ENCODE assay signal across 20 mouse cellular contexts in the genomic region with DNA sequence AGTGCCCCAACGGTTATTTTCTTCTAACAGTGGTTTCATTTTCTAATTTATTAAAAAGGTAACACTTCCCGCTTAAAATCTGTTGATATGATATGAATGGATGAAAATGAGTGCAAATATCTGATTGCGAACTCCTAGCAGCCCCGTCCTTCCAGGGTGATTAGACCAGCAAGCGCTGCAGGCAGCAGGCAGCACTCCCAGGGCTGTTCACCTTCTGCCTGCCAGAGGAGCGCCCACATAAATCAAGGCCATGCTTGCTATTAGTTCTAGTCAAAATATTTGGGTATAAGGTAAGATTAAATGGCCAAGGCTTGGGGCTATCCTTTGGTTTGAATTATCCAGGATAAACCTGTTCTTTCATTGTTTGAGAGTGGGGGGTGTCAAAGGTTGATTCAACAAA. TPM values are rescaled to one million over a fixed set of nuclear protein-coding genes. Genes with fewer than 3 reads are reported as not detected.
DNase-seq lines count a peak whose midpoint lies in the region; ATAC-seq and TF ChIP-seq lines count a peak whose summit lies in the region.
"Had no signal": no experiment of that assay in that cellular context is flagged by ENCODE, and none has a peak within 500 bp of the region (broad histone marks: within the 10 kb centered on the region; RNA-seq: fewer than 3 reads in every experiment).

No protein-coding gene starts in this region.

- no peak for TF ChIP-seq CTCF in lung, embryonic 14.5 days (IDR thresholded peaks at IDR 0.05; ENCODE audit: low read depth)
- no peak for TF ChIP-seq CTCF in lung, postnatal 0 days (IDR thresholded peaks at IDR 0.05)

- DNase-seq in adrenal gland, adult (ENCODE audit: inconsistent age in 2 of 2, low spot score in 1 of 2): peak; percentile 27 to 53
- DNase-seq in adrenal gland, postnatal 10 days: no peak
- DNase-seq in lung, embryonic 14.5 days: no peak
- no peak for DNase-seq in lung, postnatal 0 days (ENCODE audit: low spot score)
- DNase-seq in neural tube, embryonic 10.5 days (ENCODE audit: extremely low spot score, low spot score): no peak
- no peak for DNase-seq in liver, embryonic 11.5 days (ENCODE audit: low spot score)
- DNase-seq: adrenal gland, postnatal 25 days; B cell, adult 2 months; cerebellum, adult 18-20 months; cerebellum, adult 9-11 months; cerebellum, postnatal 36 days; gastrocnemius, postnatal 36 days; heart, adult 11 months; heart, postnatal 4 days had no signal

- peaks cover 23% of the 10 kb centered on the region; the same call in 1 of the 2 replicates for H3K27me3 ChIP-seq in lung, embryonic 14.5 days (ENCODE audit: insufficient read depth, low read length)
- H3K27me3 ChIP-seq in lung, postnatal 0 days (replicated peaks; ENCODE audit: insufficient read depth, low read length): no peaks in the 10 kb centered on the region; the same call in 1 of the 2 replicates
- no peaks in the 10 kb centered on the region for H3K27me3 ChIP-seq in neural tube, embryonic 12.5 days (replicated peaks)
- peaks cover 38% of the 10 kb centered on the region for H3K27me3 ChIP-seq in liver, embryonic 11.5 days (replicated peaks; ENCODE audit: control insufficient read depth, insufficient read depth, low read length)

- ATAC-seq in lung, embryonic 14.5 days (ENCODE audit: insufficient read depth): no peak
- ATAC-seq in lung, postnatal 0 days: no peak
- ATAC-seq in neural tube, embryonic 12.5 days (ENCODE audit: low FRiP score, low read depth): no peak
- no peak for ATAC-seq in liver, embryonic 11.5 days (replicated peaks; ENCODE audit: low FRiP score)
- ATAC-seq: CD4-positive, CD25-positive, alpha-beta regulatory T cell, adult 4 months; forebrain, embryonic 14.5 days; hindbrain, embryonic 16.5 days had no signal

- H3K9ac ChIP-seq in lung, embryonic 14.5 days: no peak overlapping the region
- no peak overlapping the region for H3K9ac ChIP-seq in lung, postnatal 0 days (replicated peaks; ENCODE audit: low read depth)
- H3K9ac ChIP-seq in neural tube, embryonic 12.5 days: no peak overlapping the region
- no peak overlapping the region for H3K9ac ChIP-seq in liver, embryonic 11.5 days (ENCODE audit: low read depth, low read length)
- H3K9ac ChIP-seq: embryonic facial prominence, embryonic 13.5 days; hindbrain, embryonic 12.5 days had no signal

- 51% methylated on average over 6 of the region's 6 CpGs for WGBS in lung, embryonic 14.5 days
- 58% methylated on average over 6 of the region's 6 CpGs for WGBS in lung, postnatal 0 days
- WGBS in neural tube, embryonic 12.5 days: 31% methylated on average over 6 of the region's 6 CpGs
- 56% methylated on average over 6 of the region's 6 CpGs for WGBS in liver, embryonic 11.5 days

- no peak for TF ChIP-seq EP300 in lung, postnatal 0 days (IDR thresholded peaks at IDR 0.05)

- H3K4me2 ChIP-seq in lung, embryonic 14.5 days: peak overlapping the region; percentile 18; the same call in 1 of the 2 replicates
- H3K4me2 ChIP-seq in lung, postnatal 0 days (replicated peaks; ENCODE audit: low read depth, low read length): no peak overlapping the region
- H3K4me2 ChIP-seq in neural tube, embryonic 12.5 days (replicated peaks): peak overlapping the region; percentile 43
- no peak overlapping the region for H3K4me2 ChIP-seq in liver, embryonic 11.5 days
- H3K4me2 ChIP-seq: embryonic facial prominence, embryonic 13.5 days; hindbrain, embryonic 12.5 days had no signal

- no peak overlapping the region for H3K4me3 ChIP-seq in lung, embryonic 14.5 days (ENCODE audit: low read depth, low read length)
- no peak overlapping the region for H3K4me3 ChIP-seq in lung, postnatal 0 days (ENCODE audit: low read depth, low read length)
- no peak overlapping the region for H3K4me3 ChIP-seq in neural tube, embryonic 12.5 days
- no peak overlapping the region for H3K4me3 ChIP-seq in liver, embryonic 11.5 days (ENCODE audit: low read depth, low read length)
- H3K4me3 ChIP-seq: embryonic facial prominence, embryonic 13.5 days; hindbrain, embryonic 12.5 days had no signal

- no peaks in the 10 kb centered on the region for H3K9me3 ChIP-seq in lung, embryonic 14.5 days (ENCODE audit: low read depth, low read length)
- H3K9me3 ChIP-seq in lung, postnatal 0 days (ENCODE audit: low read length): no peaks in the 10 kb centered on the region
- no peaks in the 10 kb centered on the region for H3K9me3 ChIP-seq in neural tube, embryonic 12.5 days
- no peaks in the 10 kb centered on the region for H3K9me3 ChIP-seq in liver, embryonic 11.5 days (ENCODE audit: control insufficient read depth, low read length)
- H3K9me3 ChIP-seq: embryonic facial prominence, embryonic 13.5 days; hindbrain, embryonic 12.5 days had no signal

- H3K36me3 ChIP-seq in lung, embryonic 14.5 days (ENCODE audit: insufficient read depth): no peaks in the 10 kb centered on the region
- H3K36me3 ChIP-seq in lung, postnatal 0 days (ENCODE audit: insufficient read depth, low read length): no peaks in the 10 kb centered on the region
- no peaks in the 10 kb centered on the region for H3K36me3 ChIP-seq in neural tube, embryonic 12.5 days
- no peaks in the 10 kb centered on the region for H3K36me3 ChIP-seq in liver, embryonic 11.5 days (ENCODE audit: control insufficient read depth, insufficient read depth, low read length)
- H3K36me3 ChIP-seq: embryonic facial prominence, embryonic 13.5 days; hindbrain, embryonic 12.5 days had no signal

- no peak overlapping the region for H3K27ac ChIP-seq in lung, embryonic 14.5 days (ENCODE audit: low read depth)
- no peak overlapping the region for H3K27ac ChIP-seq in lung, postnatal 0 days (ENCODE audit: low read length)
- no peak overlapping the region for H3K27ac ChIP-seq in neural tube, embryonic 12.5 days
- H3K27ac ChIP-seq in liver, embryonic 11.5 days (ENCODE audit: low read depth, low read length): no peak overlapping the region
- H3K27ac ChIP-seq: embryonic facial prominence, embryonic 13.5 days; hindbrain, embryonic 12.5 days had no signal

- peaks cover 4% of the 10 kb centered on the region; the same call in 1 of the 2 replicates for H3K4me1 ChIP-seq in lung, embryonic 14.5 days (ENCODE audit: insufficient read depth)
- peaks cover 11% of the 10 kb centered on the region; the same call in 1 of the 2 replicates for H3K4me1 ChIP-seq in lung, postnatal 0 days (ENCODE audit: insufficient read depth, low read depth, low read length)
- peaks cover 42% of the 10 kb centered on the region for H3K4me1 ChIP-seq in neural tube, embryonic 12.5 days
- H3K4me1 ChIP-seq in liver, embryonic 11.5 days (replicated peaks; ENCODE audit: control insufficient read depth, insufficient read depth, low read length): peaks cover 4% of the 10 kb centered on the region; the same call in 1 of the 2 replicates

RNA-seq across cellular contexts. Expression of a gene that starts 3.0 kb away (rescaled TPM):
- 10 to 100 TPM; 40.5 to 46.5 TPM for total RNA-seq in adrenal gland, postnatal 10 days (2021)
- polyA plus RNA-seq in lung, embryonic 14.5 days (2014; fragmentation: Nextera tagmentation; extraction: Ambion mirVana): 61.2 and 67.4 TPM in 2 replicates
- 78.5 and 82.9 TPM in 2 replicates for polyA plus RNA-seq in lung, postnatal 0 days (2015; fragmentation: Nextera tagmentation; extraction: Ambion mirVana)
- polyA plus RNA-seq in neural tube, embryonic 12.5 days (2016; fragmentation: Nextera tagmentation; extraction: Ambion mirVana): 57.3 and 60.8 TPM in 2 replicates
- 33.9 and 35.5 TPM in 2 replicates for polyA plus RNA-seq in liver, embryonic 11.5 days (2014; fragmentation: Nextera tagmentation; extraction: Ambion mirVana)

Comparison
In these comparisons a context has a peak if more than half of its experiments do, and no peak if none do; other contexts are left out.
1. DNase-seq: peak in adrenal gland, adult (2 of 2); none in adrenal gland, postnatal 10 days (single experiment), lung, embryonic 14.5 days (single experiment), lung, postnatal 0 days (single experiment), neural tube, embryonic 10.5 days (single experiment) and liver, embryonic 11.5 days (single experiment).
2. H3K4me2 ChIP-seq: peak in lung, embryonic 14.5 days (single experiment) and neural tube, embryonic 12.5 days (single experiment); none in lung, postnatal 0 days (single experiment) and liver, embryonic 11.5 days (single experiment).